Mouse (Mus musculus): ENCODE measurements around the gene Tenm2. TPM values are rescaled to one million over a fixed set of nuclear protein-coding genes. Genes with fewer than 3 reads are reported as not detected.

Tenm2 gene
- polyA plus RNA-seq, 1 experiment from 2014 or later, result 5.1 TPM

GRCm38 (mm10) chr11:36090210-36090609 is 1145.6 kb downstream of the Tenm2 start:
- no peaks in the 10 kb centered on the region for H3K4me1 ChIP-seq
- H3K36me3 ChIP-seq, result no peaks in the 10 kb centered on the region
- H3K27me3 ChIP-seq, result no peaks in the 10 kb centered on the region
- H3K9me3 ChIP-seq, result no peaks in the 10 kb centered on the region
- WGBS, result 1% methylated on average over 3 of the region's 3 CpGs
- H3K9ac ChIP-seq, result no peak overlapping the region
- no peak overlapping the region for H3K27ac ChIP-seq
- no peak overlapping the region for H3K4me2 ChIP-seq
- no peak overlapping the region for H3K4me3 ChIP-seq
- ATAC-seq (ENCODE audit: insufficient number of reproducible peaks, insufficient read depth, low FRiP score, low TSS enrichment, low read depth), result no peak

DNA sequence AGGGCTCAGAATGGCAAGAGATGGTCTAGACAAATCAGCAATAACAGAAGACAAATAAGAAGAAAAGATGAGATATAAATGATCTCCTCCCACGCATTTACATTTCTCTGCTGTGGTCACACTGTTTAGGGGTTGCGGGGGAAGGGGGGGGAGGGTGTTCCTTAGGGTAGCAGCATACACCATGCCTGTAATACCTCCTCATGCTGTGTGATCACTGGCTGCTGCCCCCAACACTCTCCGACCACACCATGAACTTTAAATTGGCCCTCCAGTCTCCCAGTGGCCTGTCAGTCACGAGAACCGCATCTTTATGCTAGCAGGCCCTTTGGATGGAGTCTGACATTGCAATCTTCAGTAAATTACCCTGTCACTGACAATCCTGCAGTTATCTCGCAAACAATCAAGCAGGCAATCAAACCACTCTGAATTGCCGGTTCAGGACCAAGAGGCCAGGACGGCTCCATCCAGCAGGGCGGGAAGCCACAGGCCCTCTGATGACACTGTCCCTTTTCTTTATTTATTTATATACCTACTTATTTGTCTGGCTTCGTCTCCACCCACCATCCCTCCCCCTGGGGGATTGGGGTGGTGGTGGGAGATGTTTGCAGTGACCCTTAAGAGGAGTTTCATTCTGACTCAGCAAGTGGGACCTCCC is 1154.2 kb downstream of the Tenm2 start:
- Histone ChIP-seq H3K27ac (no peak overlapping the region), H3K4me3 (no peak overlapping the region), H3K9me3 (no peaks in the 10 kb centered on the region), H3K4me2 (no peak overlapping the region), H3K36me3 (no peaks in the 10 kb centered on the region), H3K27me3 (peaks cover 5% of the 10 kb centered on the region; the same call in 1 of the 2 replicates), H3K4me1 (0 out of 2 replicates have a peak, but pooled peaks cover 4% of the 10 kb centered on the region), H3K9ac (no peak overlapping the region)
- ATAC-seq (ENCODE audit: insufficient number of reproducible peaks, insufficient read depth, low FRiP score, low TSS enrichment, low read depth), result no peak
- 51% methylated on average over 10 of the region's 10 CpGs for WGBS

- H3K36me3 ChIP-seq, result no peaks in the 10 kb centered on the region
- 68% methylated on average over 11 of the region's 11 CpGs for WGBS
- H3K27ac ChIP-seq, result no peak overlapping the region
- no peak overlapping the region for H3K4me3 ChIP-seq
- ATAC-seq (ENCODE audit: insufficient number of reproducible peaks, insufficient read depth, low FRiP score, low TSS enrichment, low read depth), result no peak
- no peaks in the 10 kb centered on the region for H3K9me3 ChIP-seq
- no peak overlapping the region for H3K4me2 ChIP-seq
- H3K4me1 ChIP-seq, result 0 out of 2 replicates have a peak, but pooled peaks cover 4% of the 10 kb centered on the region
- peaks cover 5% of the 10 kb centered on the region; the same call in 1 of the 2 replicates for H3K27me3 ChIP-seq
- no peak overlapping the region for H3K9ac ChIP-seq
These were observed 1155.0 kb downstream of the Tenm2 start for GRCm38 (mm10) chr11:36080766-36081165.

DNA sequence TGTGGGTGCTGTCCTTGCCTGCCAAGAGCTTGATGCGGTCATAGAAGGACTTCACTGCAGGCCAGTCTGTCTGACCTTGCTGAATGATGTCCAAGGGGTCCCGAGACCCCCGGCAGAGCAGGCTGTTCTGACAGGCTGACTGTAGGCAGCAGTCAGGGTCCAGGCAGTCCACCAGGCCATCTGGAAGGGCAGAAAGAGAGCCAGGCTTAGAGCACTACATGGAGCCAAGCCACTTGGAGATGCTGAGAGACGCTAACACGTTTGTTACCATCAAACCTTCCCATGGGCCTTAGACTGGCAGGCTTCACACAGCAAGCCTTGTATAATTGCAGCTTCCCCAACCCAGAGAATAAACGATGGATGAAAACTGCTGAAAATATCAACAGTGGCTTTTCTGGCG is 1157.4 kb downstream of the Tenm2 start:
- 82% methylated on average over 7 of the region's 7 CpGs for WGBS
- ATAC-seq (ENCODE audit: insufficient number of reproducible peaks, insufficient read depth, low FRiP score, low TSS enrichment, low read depth), result no peak

GRCm38 (mm10) chr11:36074015-36074567 is 1161.7 kb downstream of the Tenm2 start:
- Histone ChIP-seq H3K9me3 (no peaks in the 10 kb centered on the region), H3K4me1 (peaks cover 4% of the 10 kb centered on the region; the same call in 1 of the 2 replicates), H3K4me3 (no peak overlapping the region), H3K36me3 (no peaks in the 10 kb centered on the region), H3K27ac (no peak overlapping the region), H3K4me2 (no peak overlapping the region), H3K9ac (no peak overlapping the region), H3K27me3 (no peaks in the 10 kb centered on the region; the same call in 1 of the 2 replicates)
- ATAC-seq (ENCODE audit: insufficient number of reproducible peaks, insufficient read depth, low FRiP score, low TSS enrichment, low read depth), result no peak
- 70% methylated on average over 8 of the region's 8 CpGs for WGBS

More for the DNA sequence above, 1157.4 kb downstream of the Tenm2 start:
- Histone ChIP-seq H3K4me3 (no peak overlapping the region), H3K4me2 (no peak overlapping the region), H3K4me1 (peaks cover 7% of the 10 kb centered on the region; the same call in 1 of the 2 replicates), H3K27me3 (peaks cover 5% of the 10 kb centered on the region; the same call in 1 of the 2 replicates), H3K9me3 (no peaks in the 10 kb centered on the region), H3K9ac (no peak overlapping the region), H3K36me3 (no peaks in the 10 kb centered on the region), H3K27ac (no peak overlapping the region)

DNA sequence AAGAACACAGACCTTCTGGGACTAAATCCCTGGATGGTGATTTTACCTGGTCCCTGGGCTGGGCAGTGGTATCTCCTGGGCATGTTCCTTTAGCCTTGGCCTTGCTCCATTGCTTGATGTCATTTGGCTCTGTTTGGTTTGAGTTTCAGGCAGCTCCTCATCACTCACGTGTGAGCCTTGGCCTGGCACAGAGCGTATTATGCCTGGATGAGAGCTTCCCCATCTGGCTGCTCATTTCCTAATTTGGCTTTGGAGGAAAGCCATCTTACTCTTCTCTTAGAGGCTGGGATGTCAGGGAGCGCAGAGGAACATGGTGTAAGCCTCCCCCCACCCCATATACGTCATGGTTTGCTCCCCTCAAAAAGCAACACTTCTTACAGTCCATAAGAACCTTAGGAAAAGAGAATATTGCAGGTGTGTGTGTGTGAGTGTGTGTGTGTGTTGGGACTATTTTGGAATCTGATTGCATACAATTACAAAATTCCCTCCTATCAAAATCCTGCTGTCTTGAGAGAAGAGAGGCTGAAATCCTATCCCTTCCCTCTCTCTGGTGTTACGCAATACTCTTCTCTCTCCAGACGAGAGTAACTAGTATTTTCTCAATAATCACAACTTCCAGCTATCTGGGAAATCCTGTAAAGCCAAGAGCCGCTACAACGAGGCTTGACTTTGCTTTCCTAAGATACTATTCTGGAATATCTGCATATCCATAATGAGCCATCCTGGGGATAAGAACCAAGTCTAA is 1162.5 kb downstream of the Tenm2 start:
- Histone ChIP-seq H3K4me1 (peaks cover 4% of the 10 kb centered on the region; the same call in 1 of the 2 replicates), H3K36me3 (no peaks in the 10 kb centered on the region), H3K9ac (no peak overlapping the region), H3K9me3 (no peaks in the 10 kb centered on the region), H3K27ac (no peak overlapping the region), H3K4me2 (no peak overlapping the region), H3K4me3 (no peak overlapping the region), H3K27me3 (no peaks in the 10 kb centered on the region)
- WGBS, result 57% methylated on average over 8 of the region's 8 CpGs
- ATAC-seq (ENCODE audit: insufficient number of reproducible peaks, insufficient read depth, low FRiP score, low TSS enrichment, low read depth), result no peak

DNA sequence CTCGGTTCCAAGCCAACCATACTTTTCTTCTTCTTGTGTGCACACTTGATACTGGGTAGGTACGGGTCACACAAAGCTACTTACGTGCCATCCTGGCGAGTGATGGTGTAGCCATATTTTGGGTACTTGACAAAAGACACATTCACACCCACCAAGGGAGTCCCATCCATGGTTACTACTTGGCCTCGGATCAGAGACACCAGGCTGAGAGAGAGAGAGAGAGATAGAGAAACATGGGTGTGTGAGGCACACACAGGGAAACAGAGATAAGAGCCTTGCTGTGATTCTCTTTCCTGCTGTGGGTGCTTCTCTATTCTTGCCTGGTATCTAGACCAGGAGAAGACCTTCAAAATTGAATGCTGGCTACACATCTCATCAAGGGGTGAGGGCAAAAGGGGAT is 1163.1 kb downstream of the Tenm2 start:
- peaks cover 4% of the 10 kb centered on the region; the same call in 1 of the 2 replicates for H3K4me1 ChIP-seq
- H3K4me3 ChIP-seq, result no peak overlapping the region
- no peaks in the 10 kb centered on the region for H3K9me3 ChIP-seq
- no peaks in the 10 kb centered on the region for H3K27me3 ChIP-seq
- H3K36me3 ChIP-seq, result no peaks in the 10 kb centered on the region
- no peak overlapping the region for H3K9ac ChIP-seq
- WGBS, result 87% methylated on average over 5 of the region's 5 CpGs
- H3K27ac ChIP-seq, result no peak overlapping the region
- no peak for ATAC-seq (ENCODE audit: insufficient number of reproducible peaks, insufficient read depth, low FRiP score, low TSS enrichment, low read depth)
- no peak overlapping the region for H3K4me2 ChIP-seq

GRCm38 (mm10) chr11:36072038-36072437 is 1163.7 kb downstream of the Tenm2 start:
- no peak for ATAC-seq (ENCODE audit: insufficient number of reproducible peaks, insufficient read depth, low FRiP score, low TSS enrichment, low read depth)
- H3K4me2 ChIP-seq, result no peak overlapping the region
- no peaks in the 10 kb centered on the region for H3K27me3 ChIP-seq
- H3K4me3 ChIP-seq, result no peak overlapping the region
- no peak overlapping the region for H3K9ac ChIP-seq
- H3K36me3 ChIP-seq, result no peaks in the 10 kb centered on the region
- 33% methylated on average over 9 of the region's 9 CpGs for WGBS
- peaks cover 4% of the 10 kb centered on the region; the same call in 1 of the 2 replicates for H3K4me1 ChIP-seq
- no peaks in the 10 kb centered on the region for H3K9me3 ChIP-seq
- no peak overlapping the region for H3K27ac ChIP-seq

GRCm38 (mm10) chr11:36059325-36059843 is 1176.4 kb downstream of the Tenm2 start:
- H3K4me3 ChIP-seq, result no peak overlapping the region
- H3K9me3 ChIP-seq, result no peaks in the 10 kb centered on the region
- no CpG with 5 or more reads among the region's 1 CpGs for WGBS
- peaks cover 4% of the 10 kb centered on the region for H3K4me1 ChIP-seq
- H3K27me3 ChIP-seq, result no peaks in the 10 kb centered on the region
- ATAC-seq (ENCODE audit: insufficient number of reproducible peaks, insufficient read depth, low FRiP score, low TSS enrichment, low read depth), result no peak
- no peak overlapping the region for H3K4me2 ChIP-seq
- no peak overlapping the region for H3K9ac ChIP-seq
- no peaks in the 10 kb centered on the region for H3K36me3 ChIP-seq
- no peak overlapping the region for H3K27ac ChIP-seq

DNA sequence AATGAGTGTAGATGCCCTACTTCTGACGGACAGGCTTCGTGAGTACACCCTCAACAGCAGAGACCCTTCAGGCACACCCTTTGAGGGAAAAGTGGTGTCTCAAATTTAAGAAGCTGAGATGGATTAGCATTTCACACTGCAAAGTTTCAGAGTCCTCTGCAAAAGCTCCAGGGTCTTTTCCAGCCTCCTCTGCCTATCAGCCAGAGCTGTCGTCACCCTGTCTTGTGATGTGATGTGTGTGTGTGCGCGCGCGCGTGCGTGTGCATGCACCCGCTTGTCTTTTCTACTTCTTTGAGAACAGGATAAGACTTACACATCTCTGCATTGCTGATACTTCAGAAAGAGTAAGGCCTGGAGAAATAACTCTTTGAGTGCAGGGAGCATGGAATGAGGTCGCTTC is 1179.2 kb downstream of the Tenm2 start:
- no peak for ATAC-seq (ENCODE audit: insufficient number of reproducible peaks, insufficient read depth, low FRiP score, low TSS enrichment, low read depth)
- Histone ChIP-seq H3K4me1 (peaks cover 4% of the 10 kb centered on the region), H3K36me3 (no peaks in the 10 kb centered on the region), H3K4me2 (no peak overlapping the region), H3K4me3 (no peak overlapping the region), H3K9me3 (no peaks in the 10 kb centered on the region), H3K9ac (no peak overlapping the region), H3K27me3 (no peaks in the 10 kb centered on the region; the same call in 1 of the 2 replicates), H3K27ac (no peak overlapping the region)
- WGBS, result 85% methylated on average over 11 of the region's 11 CpGs

- H3K4me2 ChIP-seq, result no peak overlapping the region
- H3K27ac ChIP-seq, result no peak overlapping the region
- peaks cover 6% of the 10 kb centered on the region; the same call in 1 of the 2 replicates for H3K27me3 ChIP-seq
- H3K4me3 ChIP-seq, result no peak overlapping the region
- no peaks in the 10 kb centered on the region for H3K9me3 ChIP-seq
- peaks cover 4% of the 10 kb centered on the region for H3K4me1 ChIP-seq
- no peak for ATAC-seq (ENCODE audit: insufficient number of reproducible peaks, insufficient read depth, low FRiP score, low TSS enrichment, low read depth)
- H3K36me3 ChIP-seq, result no peaks in the 10 kb centered on the region
- H3K9ac ChIP-seq, result no peak overlapping the region
- WGBS, result 76% methylated on average over 7 of the region's 7 CpGs
These were observed 1181.4 kb downstream of the Tenm2 start for GRCm38 (mm10) chr11:36054323-36054722.
